Mouse (Mus musculus): ENCODE results near the gene Pou5f1. TPM values are rescaled to one million over a fixed set of nuclear protein-coding genes. Genes with fewer than 3 reads are reported as not detected.

Gene Pou5f1
- total RNA-seq (2023) = 1 to 10 TPM in 1 of 2 experiments, under 1 TPM in 1; 0.42 to 1.7 TPM

DNA sequence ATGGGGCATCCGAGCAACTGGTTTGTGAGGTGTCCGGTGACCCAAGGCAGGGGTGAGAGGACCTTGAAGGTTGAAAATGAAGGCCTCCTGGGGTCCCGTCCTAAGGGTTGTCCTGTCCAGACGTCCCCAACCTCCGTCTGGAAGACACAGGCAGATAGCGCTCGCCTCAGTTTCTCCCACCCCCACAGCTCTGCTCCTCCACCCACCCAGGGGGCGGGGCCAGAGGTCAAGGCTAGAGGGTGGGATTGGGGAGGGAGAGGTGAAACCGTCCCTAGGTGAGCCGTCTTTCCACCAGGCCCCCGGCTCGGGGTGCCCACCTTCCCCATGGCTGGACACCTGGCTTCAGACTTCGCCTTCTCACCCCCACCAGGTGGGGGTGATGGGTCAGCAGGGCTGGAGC, at the start of gene Pou5f1:
Pou5f1 (plus strand) TSS at position 243 of the 400 bp plus-strand sequence.

DNA sequence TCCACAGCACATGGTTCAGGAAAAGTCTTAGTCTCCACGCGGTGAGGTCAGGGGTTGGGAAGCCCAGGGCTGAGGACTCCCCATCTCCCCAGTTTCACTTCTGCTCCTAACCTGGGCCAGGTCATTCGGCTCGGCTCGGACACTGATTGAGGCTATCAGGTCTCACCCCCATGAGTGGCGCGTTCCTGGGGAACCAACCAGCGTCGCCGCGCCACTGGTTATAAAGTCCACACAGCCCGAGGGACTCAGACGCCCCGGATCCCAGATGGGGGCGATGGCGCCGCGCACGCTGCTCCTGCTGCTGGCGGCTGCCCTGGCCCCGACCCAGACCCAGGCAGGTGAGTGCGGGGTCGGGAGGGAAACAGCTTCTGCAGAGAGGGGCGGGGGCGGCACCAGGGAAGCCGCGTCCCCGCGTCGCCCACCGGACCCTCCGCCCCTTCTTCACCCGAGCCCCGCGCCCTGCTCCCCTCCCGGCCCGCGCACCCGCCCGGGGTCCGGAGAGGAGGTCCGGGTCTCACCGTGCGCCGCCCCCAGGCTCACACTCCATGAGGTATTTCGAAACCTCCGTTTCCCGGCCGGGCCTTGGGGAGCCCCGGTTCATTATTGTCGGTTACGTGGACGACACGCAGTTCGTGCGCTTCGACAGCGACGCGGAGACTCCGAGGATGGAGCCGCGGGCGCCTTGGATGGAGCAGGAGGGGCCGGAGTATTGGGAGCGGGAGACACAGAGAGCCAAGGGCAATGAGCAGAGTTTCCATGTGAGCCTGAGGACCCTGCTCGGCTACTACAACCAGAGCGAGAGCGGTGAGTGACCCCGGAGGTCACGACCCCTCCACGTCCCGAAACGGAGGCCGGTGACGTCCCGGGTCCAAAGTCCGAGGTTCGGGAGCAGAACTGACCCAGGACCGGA, 35.7 kb upstream of the Pou5f1 start, which contains the start of gene H2-Q10:
H2-Q10 (plus strand) TSS at position 248 of the 910 bp plus-strand sequence.

GRCm38 (mm10) chr17:35516652-35517500, 11.1 kb downstream of the Pou5f1 start, which contains the start of the genes Tcf19 and Cchcr1:
Gene Tcf19, minus strand, starts transcription at chr17:35516824.
Gene Cchcr1, plus strand, starts transcription at chr17:35517100.

DNA sequence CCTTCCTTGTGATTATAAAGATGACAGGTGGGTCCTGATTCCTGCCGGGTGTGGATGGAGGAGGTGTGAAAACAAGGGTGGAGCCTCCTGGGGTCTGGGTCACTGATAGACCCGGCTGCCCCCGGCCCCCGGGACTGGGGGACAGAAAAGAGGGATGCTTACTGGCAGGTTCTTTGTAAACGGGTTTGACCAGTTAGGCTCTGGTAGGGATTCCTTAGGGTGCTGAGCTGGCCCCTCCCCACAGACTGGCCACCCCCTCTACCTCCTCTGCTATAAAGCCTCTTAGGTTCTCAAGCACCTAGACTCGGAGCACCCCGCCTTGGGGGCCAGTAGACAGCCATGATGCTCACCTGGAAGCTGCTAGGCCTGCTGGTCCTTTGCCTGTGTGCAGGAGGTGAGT, 27.1 kb downstream of the Pou5f1 start, which contains the start of gene Psors1c2:
Psors1c2 (plus strand) TSS at position 301 of the 400 bp plus-strand sequence.

GRCm38 (mm10) chr17:35551881-35552414, 46.1 kb downstream of the Pou5f1 start, which contains the start of gene Cdsn:
Gene Cdsn, plus strand, starts transcription at chr17:35552128.

Other genes with a start within 250 kb of the Pou5f1 start
- gene H2-D1, start 243.3 kb upstream of the Pou5f1 start, total RNA-seq (2023) = 1,000 to 10,000 TPM; 1,708 to 1,769 TPM
- gene H2-Q1, start 185.6 kb upstream of the Pou5f1 start, total RNA-seq (2023) = 10 to 100 TPM in 1 of 2 experiments, 1 to 10 TPM in 1; 9.7 to 10.1 TPM
- gene H2-Q2, start 163.8 kb upstream of the Pou5f1 start, total RNA-seq (2023) = 1 to 10 TPM; 8.2 to 8.9 TPM
- gene H2-Q4, start 126.4 kb upstream of the Pou5f1 start, total RNA-seq (2023) = 100 to 1,000 TPM; 285 to 307 TPM
- gene H2-Q6, start 81.2 kb upstream of the Pou5f1 start, total RNA-seq (2023) = 100 to 1,000 TPM; 249 to 254 TPM
- 100 to 1,000 TPM; 133 to 144 TPM for gene H2-Q7, start 66.9 kb upstream of the Pou5f1 start, total RNA-seq (2023)
- gene H2-Q10, start 35.9 kb upstream of the Pou5f1 start, total RNA-seq (2023) = 10 to 100 TPM; 53.7 to 58.6 TPM
- gene Tcf19, start 10.8 kb downstream of the Pou5f1 start, total RNA-seq (2023) = 1 to 10 TPM; 3.7 to 4.6 TPM
- gene Cchcr1, start 11.1 kb downstream of the Pou5f1 start, total RNA-seq (2023) = 10 to 100 TPM; 12.4 TPM
- under 1 TPM in 1 of 2 experiments, not detected in 1; 0.90 TPM for gene Psors1c2, start 27.2 kb downstream of the Pou5f1 start, total RNA-seq (2023)
- gene Cdsn, start 46.1 kb downstream of the Pou5f1 start, total RNA-seq (2023) = not detected
- not detected for gene 2300002M23Rik, start 61.4 kb downstream of the Pou5f1 start, total RNA-seq (2023)
- gene Sfta2, start 95.5 kb downstream of the Pou5f1 start, total RNA-seq (2023) = not detected
- not detected for gene Gm9573, start 120.6 kb downstream of the Pou5f1 start, total RNA-seq (2023)
- not detected for gene Mucl3, start 137.7 kb downstream of the Pou5f1 start, total RNA-seq (2023)
- 10 to 100 TPM; 46.4 to 58.1 TPM for gene Vars2, start 161.6 kb downstream of the Pou5f1 start, total RNA-seq (2023)
- gene Gtf2h4, start 167.7 kb downstream of the Pou5f1 start, total RNA-seq (2023) = 10 to 100 TPM; 16.1 to 23.9 TPM
- under 1 TPM in 1 of 2 experiments, not detected in 1; 0.44 TPM for gene Ddr1, start 198.6 kb downstream of the Pou5f1 start, total RNA-seq (2023)

All from B cell, adult 67 days (primary cell).